Mouse (Mus musculus): ENCODE measurements at regions not wholly inside any gene's neighbourhood (a gene's known extent, or its start where the extent isn't known, plus 50 kb on each side); places are given as distances from the start of the nearest gene placed in this dataset.

DNA sequence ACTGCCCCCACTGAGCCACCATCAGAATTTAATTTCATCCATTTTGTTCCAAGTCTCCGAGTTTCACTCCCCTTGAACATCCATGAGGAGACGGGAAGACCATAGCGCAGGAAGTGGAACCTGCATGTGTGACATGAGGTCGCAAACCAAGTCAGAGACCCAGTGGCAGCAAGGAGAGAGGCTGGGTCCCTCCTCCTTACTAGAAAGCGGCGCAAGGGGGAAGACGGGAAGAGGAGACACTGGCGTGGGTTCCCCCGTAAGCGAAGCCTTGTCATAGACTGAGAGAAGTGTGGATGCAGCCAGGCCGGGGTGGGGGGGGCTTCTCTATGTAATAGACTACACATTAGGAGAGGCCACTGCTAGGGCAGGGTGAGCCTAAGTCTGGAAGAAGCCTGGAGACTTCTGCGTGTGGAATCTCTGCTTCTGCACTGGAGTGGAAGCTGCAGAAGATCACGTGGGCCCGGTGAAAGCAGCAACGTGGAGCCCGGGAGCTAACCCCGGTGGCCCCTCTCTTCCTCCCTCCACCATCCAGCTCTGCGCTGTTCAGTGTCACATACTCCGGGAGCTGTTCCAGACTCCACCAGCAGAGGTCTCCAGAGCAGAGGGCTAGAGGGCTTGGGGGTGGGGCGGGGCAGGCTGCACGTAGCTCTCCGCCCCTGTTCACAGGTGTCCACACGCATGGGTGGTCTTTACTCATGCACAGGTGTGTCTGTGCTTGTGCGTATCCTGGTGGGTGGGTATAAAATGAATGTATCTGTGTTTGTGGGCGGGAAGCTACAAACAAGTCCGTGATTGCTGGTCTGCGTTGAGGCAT is 159.4 kb downstream of the Zfp36l2 start:
- H3K4me1 ChIP-seq (ENCODE audit: control insufficient read depth, insufficient read depth, low read length): peaks cover 45% of the 10 kb centered on the region
- peak overlapping the region; percentile 18 for H3K4me3 ChIP-seq (ENCODE audit: low read length)
- peak overlapping the region; percentile 90; the same call in 1 of the 2 replicates for H3K27ac ChIP-seq (ENCODE audit: low read length)
- peak overlapping the region; percentile 48 for H3K9ac ChIP-seq (ENCODE audit: low read depth, low read length)
- 19% methylated on average over 27 of the region's 27 CpGs for WGBS
- peak; percentile 72 for ATAC-seq
- no peaks in the 10 kb centered on the region for H3K27me3 ChIP-seq (replicated peaks; ENCODE audit: control insufficient read depth, insufficient read depth, low read length)
- H3K36me3 ChIP-seq (ENCODE audit: control insufficient read depth, insufficient read depth, low read length): no peaks in the 10 kb centered on the region
- H3K4me2 ChIP-seq (ENCODE audit: low read depth, low read length): peak overlapping the region; percentile 47
- H3K9me3 ChIP-seq (ENCODE audit: control insufficient read depth, low read length): no peaks in the 10 kb centered on the region; the same call in 1 of the 2 replicates

- H3K9ac ChIP-seq (ENCODE audit: low read depth, low read length): no peak overlapping the region
- ATAC-seq: no peak
- H3K36me3 ChIP-seq (ENCODE audit: control insufficient read depth, insufficient read depth, low read length): no peaks in the 10 kb centered on the region
- 60% methylated on average over 9 of the region's 9 CpGs for WGBS
- H3K4me3 ChIP-seq (ENCODE audit: low read length): no peak overlapping the region
- peaks cover 34% of the 10 kb centered on the region for H3K4me1 ChIP-seq (ENCODE audit: control insufficient read depth, insufficient read depth, low read length)
- peak overlapping the region; percentile 32; the same call in 1 of the 2 replicates for H3K4me2 ChIP-seq (ENCODE audit: low read depth, low read length)
- H3K9me3 ChIP-seq (ENCODE audit: control insufficient read depth, low read length): no peaks in the 10 kb centered on the region; the same call in 1 of the 2 replicates
- no peaks in the 10 kb centered on the region for H3K27me3 ChIP-seq (replicated peaks; ENCODE audit: control insufficient read depth, insufficient read depth, low read length)
- peak overlapping the region; percentile 90 for H3K27ac ChIP-seq (ENCODE audit: low read length)
Observed at GRCm38 (mm10) chr17:84027275-84027674, 160.5 kb downstream of the Zfp36l2 start.

DNA sequence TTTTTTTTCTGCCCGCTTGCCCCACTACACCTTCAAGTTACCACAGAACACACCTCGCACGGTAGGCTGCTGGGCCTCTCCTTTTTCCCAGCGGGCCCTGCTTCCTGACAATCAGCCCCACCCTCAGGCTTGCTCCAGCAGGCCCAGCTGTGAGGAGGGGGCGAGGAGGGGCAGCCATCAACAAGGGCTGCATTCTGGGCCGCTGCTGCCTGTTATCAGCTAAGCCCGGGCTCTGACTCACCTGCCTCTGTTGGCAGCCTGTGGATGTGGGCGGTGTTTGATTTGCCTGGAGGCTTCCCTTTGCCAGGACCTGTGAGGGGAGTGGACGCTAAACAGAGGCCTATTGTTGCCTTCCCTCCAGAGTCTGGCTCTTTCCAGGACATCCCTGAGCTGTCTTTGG is 161.6 kb downstream of the Zfp36l2 start:
- peak; percentile 87 for ATAC-seq
- 29% methylated on average over 9 of the region's 9 CpGs for WGBS
- Histone ChIP-seq H3K4me3 (ENCODE audit: low read length) (peak overlapping the region; percentile 32; the same call in 1 of the 2 replicates), H3K27me3 (replicated peaks; ENCODE audit: control insufficient read depth, insufficient read depth, low read length) (no peaks in the 10 kb centered on the region), H3K9ac (ENCODE audit: low read depth, low read length) (peak overlapping the region; percentile 52), H3K36me3 (ENCODE audit: control insufficient read depth, insufficient read depth, low read length) (no peaks in the 10 kb centered on the region), H3K4me1 (ENCODE audit: control insufficient read depth, insufficient read depth, low read length) (peaks cover 23% of the 10 kb centered on the region), H3K9me3 (ENCODE audit: control insufficient read depth, low read length) (no peaks in the 10 kb centered on the region; the same call in 1 of the 2 replicates), H3K27ac (ENCODE audit: low read length) (peak overlapping the region; percentile 90), H3K4me2 (ENCODE audit: low read depth, low read length) (peak overlapping the region; percentile 38)

- 78% methylated on average over 7 of the region's 7 CpGs for WGBS
- Histone ChIP-seq H3K36me3 (ENCODE audit: control insufficient read depth, insufficient read depth, low read length) (no peaks in the 10 kb centered on the region), H3K27me3 (replicated peaks; ENCODE audit: control insufficient read depth, insufficient read depth, low read length) (no peaks in the 10 kb centered on the region), H3K4me2 (ENCODE audit: low read depth, low read length) (no peak overlapping the region), H3K4me1 (ENCODE audit: control insufficient read depth, insufficient read depth, low read length) (peaks cover 13% of the 10 kb centered on the region), H3K9me3 (ENCODE audit: control insufficient read depth, low read length) (no peaks in the 10 kb centered on the region; the same call in 1 of the 2 replicates), H3K27ac (ENCODE audit: low read length) (no peak overlapping the region), H3K4me3 (ENCODE audit: low read length) (no peak overlapping the region), H3K9ac (ENCODE audit: low read depth, low read length) (no peak overlapping the region)
- no peak for ATAC-seq
Observed at GRCm38 (mm10) chr17:84022358-84022757, 165.4 kb downstream of the Zfp36l2 start.

DNA sequence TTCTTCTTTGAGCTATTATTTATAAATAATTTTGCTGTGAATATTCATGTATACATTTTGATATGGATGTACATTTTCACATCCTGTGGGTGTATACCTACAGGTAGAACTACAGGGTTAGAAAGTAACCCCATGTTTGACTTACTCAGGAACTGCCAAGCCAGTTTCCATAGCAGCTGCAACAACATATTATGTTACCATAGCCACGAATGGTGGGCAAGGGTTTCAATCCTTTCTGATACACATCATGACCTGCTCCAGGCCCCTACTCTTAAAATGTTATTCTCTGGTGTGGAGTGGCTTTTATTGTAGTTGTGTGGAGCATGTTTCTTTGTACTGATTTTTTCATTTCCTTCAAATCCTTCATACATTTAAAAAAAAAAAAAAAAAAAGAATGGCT is 168.9 kb downstream of the Zfp36l2 start:
- no peak for ATAC-seq
- 74% methylated on average over 1 of the region's 1 CpGs for WGBS
- Histone ChIP-seq H3K4me2 (ENCODE audit: low read depth, low read length) (no peak overlapping the region), H3K9ac (ENCODE audit: low read depth, low read length) (no peak overlapping the region), H3K4me3 (ENCODE audit: low read length) (no peak overlapping the region), H3K9me3 (ENCODE audit: control insufficient read depth, low read length) (no peaks in the 10 kb centered on the region; the same call in 1 of the 2 replicates), H3K27me3 (replicated peaks; ENCODE audit: control insufficient read depth, insufficient read depth, low read length) (no peaks in the 10 kb centered on the region), H3K36me3 (ENCODE audit: control insufficient read depth, insufficient read depth, low read length) (no peaks in the 10 kb centered on the region), H3K4me1 (ENCODE audit: control insufficient read depth, insufficient read depth, low read length) (peaks cover 5% of the 10 kb centered on the region; the same call in 1 of the 2 replicates), H3K27ac (ENCODE audit: low read length) (no peak overlapping the region)

DNA sequence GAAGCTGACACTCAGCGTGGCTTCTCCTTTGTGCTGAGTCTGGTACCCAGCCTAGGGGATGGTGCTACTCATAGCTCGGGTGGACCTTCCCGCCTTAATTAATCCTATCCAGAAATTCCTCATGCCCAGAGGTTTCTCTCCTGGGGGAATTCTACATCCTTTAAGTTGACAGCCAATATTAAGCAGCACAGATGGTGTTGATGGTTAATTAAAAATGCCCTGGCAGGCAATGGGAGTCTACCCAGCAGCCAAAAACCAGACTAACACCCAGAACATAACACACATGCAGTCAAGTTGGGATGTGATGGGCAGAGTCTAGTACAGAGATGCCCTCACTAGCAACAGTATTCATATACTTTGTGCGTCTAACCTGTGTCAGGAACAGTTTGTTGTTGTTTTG is 169.9 kb downstream of the Zfp36l2 start:
- H3K4me1 ChIP-seq (ENCODE audit: control insufficient read depth, insufficient read depth, low read length): peaks cover 5% of the 10 kb centered on the region; the same call in 1 of the 2 replicates
- no peak overlapping the region for H3K4me3 ChIP-seq (ENCODE audit: low read length)
- H3K4me2 ChIP-seq (ENCODE audit: low read depth, low read length): no peak overlapping the region
- H3K27me3 ChIP-seq (replicated peaks; ENCODE audit: control insufficient read depth, insufficient read depth, low read length): no peaks in the 10 kb centered on the region
- H3K27ac ChIP-seq (ENCODE audit: low read length): no peak overlapping the region
- no peaks in the 10 kb centered on the region for H3K9me3 ChIP-seq (ENCODE audit: control insufficient read depth, low read length)
- H3K36me3 ChIP-seq (ENCODE audit: control insufficient read depth, insufficient read depth, low read length): no peaks in the 10 kb centered on the region
- WGBS: 88% methylated on average over 4 of the region's 4 CpGs
- ATAC-seq: no peak
- no peak overlapping the region for H3K9ac ChIP-seq (ENCODE audit: low read depth, low read length)

- peak; percentile 87 for ATAC-seq
- 61% methylated on average over 12 of the region's 12 CpGs for WGBS
- peaks cover 8% of the 10 kb centered on the region for H3K4me1 ChIP-seq (ENCODE audit: control insufficient read depth, insufficient read depth, low read length)
Observed at GRCm38 (mm10) chr17:84014287-84015039, 166.7 kb upstream of the Haao start.

GRCm38 (mm10) chr17:84010492-84011060 is 162.8 kb upstream of the Haao start:
- H3K27ac ChIP-seq (ENCODE audit: low read length): no peak overlapping the region
- H3K36me3 ChIP-seq (ENCODE audit: control insufficient read depth, insufficient read depth, low read length): no peaks in the 10 kb centered on the region
- no peak overlapping the region for H3K4me3 ChIP-seq (ENCODE audit: low read length)
- no peak overlapping the region for H3K9ac ChIP-seq (ENCODE audit: low read depth, low read length)
- no peak for ATAC-seq
- H3K4me1 ChIP-seq (ENCODE audit: control insufficient read depth, insufficient read depth, low read length): peaks cover 19% of the 10 kb centered on the region
- 74% methylated on average over 3 of the region's 3 CpGs for WGBS
- H3K27me3 ChIP-seq (replicated peaks; ENCODE audit: control insufficient read depth, insufficient read depth, low read length): no peaks in the 10 kb centered on the region
- no peaks in the 10 kb centered on the region for H3K9me3 ChIP-seq (ENCODE audit: control insufficient read depth, low read length)
- H3K4me2 ChIP-seq (ENCODE audit: low read depth, low read length): no peak overlapping the region

More at GRCm38 (mm10) chr17:84014287-84015039, 166.7 kb upstream of the Haao start:
- no peak overlapping the region for H3K4me2 ChIP-seq (ENCODE audit: low read depth, low read length)
- no peak overlapping the region for H3K9ac ChIP-seq (ENCODE audit: low read depth, low read length)
- peak overlapping the region; percentile 71 for H3K27ac ChIP-seq (ENCODE audit: low read length)
- no peak overlapping the region for H3K4me3 ChIP-seq (ENCODE audit: low read length)
- H3K9me3 ChIP-seq (ENCODE audit: control insufficient read depth, low read length): no peaks in the 10 kb centered on the region
- H3K27me3 ChIP-seq (replicated peaks; ENCODE audit: control insufficient read depth, insufficient read depth, low read length): no peaks in the 10 kb centered on the region
- no peaks in the 10 kb centered on the region for H3K36me3 ChIP-seq (ENCODE audit: control insufficient read depth, insufficient read depth, low read length)

GRCm38 (mm10) chr17:84009966-84010365 is 162.2 kb upstream of the Haao start:
- Histone ChIP-seq H3K9me3 (ENCODE audit: control insufficient read depth, low read length) (no peaks in the 10 kb centered on the region), H3K9ac (ENCODE audit: low read depth, low read length) (no peak overlapping the region), H3K27me3 (replicated peaks; ENCODE audit: control insufficient read depth, insufficient read depth, low read length) (no peaks in the 10 kb centered on the region), H3K4me3 (ENCODE audit: low read length) (no peak overlapping the region), H3K36me3 (ENCODE audit: control insufficient read depth, insufficient read depth, low read length) (no peaks in the 10 kb centered on the region), H3K4me2 (ENCODE audit: low read depth, low read length) (no peak overlapping the region), H3K27ac (ENCODE audit: low read length) (no peak overlapping the region), H3K4me1 (ENCODE audit: control insufficient read depth, insufficient read depth, low read length) (peaks cover 19% of the 10 kb centered on the region)
- WGBS: 82% methylated on average over 7 of the region's 7 CpGs
- no peak for ATAC-seq
